Mouse (Mus musculus) stomach, postnatal 0 days (tissue): ENCODE results near the gene Wapl.

Experiments used
- CTCF ChIP-seq: IDR thresholded peaks from 2 replicates; pipeline ENCODE4 v1.5.1; 2016; ENCODE audit warnings: antibody characterized with exemption, low read depth, mild to moderate bottlenecking, moderate library complexity
- EP300 ChIP-seq: optimal IDR thresholded peaks from 2 replicates; pipeline ENCODE3; 2016; ENCODE audit warnings: antibody characterized with exemption

DNA sequence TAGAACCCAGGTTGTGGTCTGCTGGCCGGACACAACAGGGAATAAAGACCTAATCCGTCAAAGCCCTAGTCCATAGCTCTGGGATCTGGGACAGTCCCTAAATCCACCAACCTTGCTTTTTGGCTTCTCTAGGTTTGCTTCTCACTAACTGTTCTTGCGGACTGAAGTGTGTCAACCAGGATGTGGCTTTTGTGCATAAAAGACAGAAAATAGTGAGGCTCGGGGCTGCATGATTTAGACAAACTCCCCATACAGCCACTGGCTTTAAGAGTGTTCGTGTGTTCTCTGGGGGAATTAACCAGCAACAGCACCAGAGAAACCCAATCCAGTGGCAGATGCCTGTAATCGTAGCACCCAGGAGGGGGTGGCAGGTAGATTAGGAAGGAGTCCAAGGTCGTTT is 98.4 kb downstream of the Wapl start:
- TF ChIP-seq CTCF, result no peak
- no peak for TF ChIP-seq EP300
